15 mouse cellular contexts compared by ENCODE assay signal in the genomic region with DNA sequence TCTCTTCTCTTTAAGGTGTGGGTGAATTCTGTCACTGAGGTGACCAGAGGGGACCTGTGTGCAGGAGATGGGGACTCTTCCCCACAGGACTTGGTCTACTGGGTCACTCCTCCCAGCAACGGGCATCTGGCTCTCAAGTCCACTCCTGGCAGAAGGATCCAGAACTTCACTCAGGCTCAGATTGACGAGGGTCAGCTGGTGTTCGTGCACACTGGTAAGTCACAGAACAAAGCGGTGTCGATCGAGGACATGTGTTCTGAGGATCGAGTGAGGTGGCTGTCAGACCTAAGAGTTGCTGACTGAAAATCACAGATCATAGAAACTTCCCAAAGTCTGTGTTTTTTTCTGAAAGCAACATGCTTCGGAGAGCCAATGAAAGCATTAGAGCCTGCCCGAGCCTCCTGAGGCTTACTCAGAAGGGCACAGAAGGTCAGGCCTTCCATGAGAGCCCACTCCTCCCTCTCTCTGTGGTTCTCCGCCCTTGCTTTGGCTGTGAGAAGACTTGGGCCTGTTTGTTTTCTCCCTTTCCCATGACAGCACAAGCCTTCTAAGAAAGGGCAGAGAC. TPM values are rescaled to one million over a fixed set of nuclear protein-coding genes. Genes with fewer than 3 reads are reported as not detected.
"Had no signal": no experiment of that assay in that cellular context is flagged by ENCODE, and none has a peak within 500 bp of the region (broad histone marks: within the 10 kb centered on the region; RNA-seq: fewer than 3 reads in every experiment).

No protein-coding gene starts in this region.

- H3K27me3 ChIP-seq: limb, embryonic 12.5 days; liver, embryonic 13.5 days; midbrain, embryonic 12.5 days; neural tube, embryonic 13.5 days had no signal

- H3K4me2 ChIP-seq: limb, embryonic 12.5 days; liver, embryonic 13.5 days; midbrain, embryonic 12.5 days; neural tube, embryonic 13.5 days had no signal

- H3K27ac ChIP-seq: kidney, postnatal 0 days; limb, embryonic 12.5 days; liver, embryonic 13.5 days; midbrain, embryonic 12.5 days; neural tube, embryonic 13.5 days had no signal

- H3K4me3 ChIP-seq: limb, embryonic 12.5 days; liver, embryonic 13.5 days; midbrain, embryonic 12.5 days; neural tube, embryonic 13.5 days had no signal

- ATAC-seq: intestine, postnatal 0 days; liver, postnatal 0 days; midbrain, embryonic 16.5 days had no signal

- H3K4me1 ChIP-seq: liver, embryonic 13.5 days; midbrain, embryonic 12.5 days had no signal

- DNase-seq: kidney, adult 8-10 months; kidney, postnatal 36 days; layer of hippocampus, adult 9-11 months; liver; liver, embryonic 13.5 days; liver, postnatal 0 days; right cerebral cortex, postnatal 14 days; thymus, postnatal 36 days had no signal

- H3K9ac ChIP-seq: limb, embryonic 12.5 days; liver, embryonic 13.5 days; liver, postnatal 0 days; midbrain, embryonic 12.5 days; neural tube, embryonic 13.5 days had no signal

- H3K9me3 ChIP-seq: limb, embryonic 12.5 days; liver, embryonic 13.5 days; midbrain, embryonic 12.5 days; neural tube, embryonic 13.5 days had no signal

- H3K36me3 ChIP-seq: limb, embryonic 12.5 days; liver, embryonic 13.5 days; midbrain, embryonic 12.5 days; neural tube, embryonic 13.5 days had no signal

RNA-seq across cellular contexts. Expression of a gene that starts 49.5 kb away (rescaled TPM):
- total RNA-seq: megakaryocyte-erythroid progenitor cell, adult 5-6 weeks had no signal
